Comparison of ENCODE assay signal across 7 mouse cellular contexts in genomic region chr1:58859738-58860365, GRCm38 (mm10).
DNase-seq lines count a peak whose midpoint lies in the region; ATAC-seq and TF ChIP-seq lines count a peak whose summit lies in the region.
"Not testable (repeated sequence)": the region's sequence is repeated elsewhere in the genome, so short reads cannot be mapped to it uniquely, and the experiment has no call there.

No protein-coding gene starts in this region.

- in situ Hi-C loops in CH12.LX (cut with MboI; ENCODE audit: low pct_ligation_motif_present, low pct_unique_long_range_greater_than_20kb, low sequenced_read_pairs), result not testable (repeated sequence)

- WGBS in kidney, embryonic 16.5 days, result 73% methylated on average over 13 of the region's 13 CpGs
- 49% methylated on average over 13 of the region's 13 CpGs for WGBS in lung, embryonic 16.5 days

- not testable (repeated sequence) for H3K36me3 ChIP-seq in CH12.LX (replicated peaks in 1 of 2; ENCODE audit: control insufficient read depth in 1 of 2, insufficient read depth in 1 of 2, low read length in 1 of 2); kidney, embryonic 16.5 days (ENCODE audit: insufficient read depth, low read length); lung, embryonic 16.5 days (ENCODE audit: control insufficient read depth, insufficient read depth, low read length)

- H3K4me1 ChIP-seq in CH12.LX (ENCODE audit: control insufficient read depth in 1 of 2, insufficient read depth in 2 of 2), result peaks cover 23 to 47% of the 10 kb centered on the region in 2 experiments
- H3K4me1 ChIP-seq in kidney, embryonic 16.5 days (ENCODE audit: insufficient read depth, low read length); lung, embryonic 16.5 days (replicated peaks; ENCODE audit: control insufficient read depth, insufficient read depth, low read length): not testable (repeated sequence)

- not testable (repeated sequence) for TF ChIP-seq RAD21 in CH12.LX (IDR thresholded peaks at IDR 0.05; ENCODE audit: low read depth, low read length)

- 0 out of 2 replicates have a peak, but pooled peaks have one; percentile 2 for ATAC-seq in kidney, embryonic 16.5 days (ENCODE audit: low FRiP score, low TSS enrichment)
- ATAC-seq in lung, embryonic 16.5 days (ENCODE audit: low read depth), result peak; percentile 95

- dilution Hi-C loops in CH12.LX (cut with MboI; ENCODE audit: extremely low pct_ligation_motif_present, extremely low pct_unique_long_range_greater_than_20kb, low sequenced_read_pairs), result not testable (repeated sequence)

- H3K9me3 ChIP-seq in CH12.LX (replicated peaks; ENCODE audit: low read length); kidney, embryonic 16.5 days (ENCODE audit: low read length); lung, embryonic 16.5 days (ENCODE audit: control insufficient read depth, low read length): not testable (repeated sequence)

- H3K79me2 ChIP-seq in CH12.LX (replicated peaks; ENCODE audit: control insufficient read depth, extremely low read depth, insufficient read depth, poor library complexity, severe bottlenecking), result not testable (repeated sequence)

- not testable (repeated sequence) for H3K27me3 ChIP-seq in CH12.LX (replicated peaks); kidney, embryonic 16.5 days (ENCODE audit: insufficient read depth, low read length); lung, embryonic 16.5 days (ENCODE audit: control insufficient read depth, insufficient read depth, low read depth, low read length)

- 0 out of 2 replicates have a peak, but pooled peaks have one; percentile 13 for TF ChIP-seq POLR2A in CH12.LX (IDR thresholded peaks at IDR 0.05; ENCODE audit: low read depth, low read length)

- peak; percentile 82 for DNase-seq in CH12.LX (ENCODE audit: extremely low read depth)
- peak; percentile 85 for DNase-seq in adrenal gland, adult 2 months
- peak; percentile 78 for DNase-seq in induced T-regulatory cell, adult 2 months (ENCODE audit: low read depth)
- DNase-seq in ovary, postnatal 14 days (ENCODE audit: low spot score), result peak; percentile 4
- peak; percentile 72 for DNase-seq in testis, postnatal 14 days (ENCODE audit: low spot score)

- TF ChIP-seq EP300 in CH12.LX (IDR thresholded peaks at IDR 0.05; ENCODE audit: low read length), result peak; percentile 64

- peak overlapping the region; percentile 92 for H3K4me2 ChIP-seq in CH12.LX (ENCODE audit: insufficient read depth, low read depth, poor library complexity, severe bottlenecking)
- not testable (repeated sequence) for H3K4me2 ChIP-seq in kidney, embryonic 16.5 days (replicated peaks; ENCODE audit: low read depth, low read length)
- peak overlapping the region; percentile 17 for H3K4me2 ChIP-seq in lung, embryonic 16.5 days (ENCODE audit: low read depth, low read length)

- peak overlapping the region in 2 of 3 experiments; percentile 20 to 29 for H3K4me3 ChIP-seq in CH12.LX (replicated peaks in 1 of 3; ENCODE audit: low read depth in 2 of 3, low read length in 2 of 3, poor library complexity in 1 of 3)
- not testable (repeated sequence) for H3K4me3 ChIP-seq in kidney, embryonic 16.5 days (ENCODE audit: low read length); lung, embryonic 16.5 days (ENCODE audit: low read length)

- not testable (repeated sequence) for H3K9ac ChIP-seq in CH12.LX (ENCODE audit: insufficient read depth, low read depth); kidney, embryonic 16.5 days (replicated peaks; ENCODE audit: low read length); lung, embryonic 16.5 days (ENCODE audit: low read length)

- not testable (repeated sequence) for TF ChIP-seq CTCF in CH12.LX (conservative IDR thresholded peaks at IDR 0.05 in 1 of 2, IDR thresholded peaks at IDR 0.05 in 1 of 2; ENCODE audit: low read depth in 2 of 2, low read length in 2 of 2)

- H3K27ac ChIP-seq in CH12.LX (ENCODE audit: insufficient read depth, low read depth), result peak overlapping the region; percentile 19; the same call in 1 of the 2 replicates
- not testable (repeated sequence) for H3K27ac ChIP-seq in kidney, embryonic 16.5 days (ENCODE audit: low read length)
- peak overlapping the region; percentile 72 for H3K27ac ChIP-seq in lung, embryonic 16.5 days (ENCODE audit: low read length)

TF ChIP-seq in CH12.LX, 34 proteins besides CTCF, POLR2A, EP300 and RAD21:
- peak; percentile 86 for TF ChIP-seq TCF12 (IDR thresholded peaks at IDR 0.05; ENCODE audit: low read depth, low read length)
- TF ChIP-seq IRF4 (IDR thresholded peaks at IDR 0.05; ENCODE audit: low read depth, low read length), result peak; percentile 65
- peak; percentile 71 for TF ChIP-seq MAZ (IDR thresholded peaks at IDR 0.05; ENCODE audit: low read depth, low read length)
- TF ChIP-seq RCOR1 (conservative IDR thresholded peaks at IDR 0.05; ENCODE audit: low read depth, low read length), result 0 out of 2 replicates have a peak, but pooled peaks have one; percentile 1
- TF ChIP-seq MXI1 (IDR thresholded peaks at IDR 0.05; ENCODE audit: low read depth, low read length), result 0 out of 2 replicates have a peak, but pooled peaks have one; percentile 30
- peak; percentile 53; the same call in 1 of the 2 replicates for TF ChIP-seq BHLHE40 (IDR thresholded peaks at IDR 0.05; ENCODE audit: low read depth, low read length)
- TF ChIP-seq MEF2A (IDR thresholded peaks at IDR 0.05; ENCODE audit: borderline replicate concordance, low read depth, low read length), result 0 out of 2 replicates have a peak, but pooled peaks have one; percentile 22
- TF ChIP-seq ETS1 (conservative IDR thresholded peaks at IDR 0.05; ENCODE audit: low read depth, low read length), result peak; percentile 78
- TF ChIP-seq HCFC1 (IDR thresholded peaks at IDR 0.05; ENCODE audit: low read depth, low read length), result 0 out of 2 replicates have a peak, but pooled peaks have one; percentile 4

Comparison
In these comparisons a context has a peak if more than half of its experiments do, and no peak if none do; other contexts are left out.
1. DNase-seq: peak in every context shown above with its lines; median percentile 85 in adrenal gland, adult 2 months; 82 in CH12.LX; 78 in induced T-regulatory cell, adult 2 months; 72 in testis, postnatal 14 days; 4 in ovary, postnatal 14 days.